ENCODE assay signal across 10 mouse cellular contexts in genomic region chr12:102601847-102602246, GRCm38 (mm10). TPM values are rescaled to one million over a fixed set of nuclear protein-coding genes. Genes with fewer than 3 reads are reported as not detected.
DNase-seq lines count a peak whose midpoint lies in the region; ATAC-seq and TF ChIP-seq lines count a peak whose summit lies in the region.
"Had no signal": no experiment of that assay in that cellular context is flagged by ENCODE, and none has a peak within 500 bp of the region (broad histone marks: within the 10 kb centered on the region; RNA-seq: fewer than 3 reads in every experiment).

No protein-coding gene starts in this region.

- H3K9ac ChIP-seq in forebrain, embryonic 16.5 days (replicated peaks; ENCODE audit: low read depth, low read length), result peak overlapping the region; percentile 20; the same call in 1 of the 2 replicates

- no peak for TF ChIP-seq CTCF in E14TG2a.4 (conservative IDR thresholded peaks at IDR 0.05; ENCODE audit: low read length)
- no peak for TF ChIP-seq CTCF in brain, embryonic 14.5 days (IDR thresholded peaks at IDR 0.05; ENCODE audit: borderline replicate concordance, extremely low read depth, insufficient read depth, insufficient read length)

- H3K4me2 ChIP-seq in forebrain, embryonic 16.5 days (ENCODE audit: low read length), result no peak overlapping the region

- no peak for TF ChIP-seq POLR2A in brain, embryonic 14.5 days (IDR thresholded peaks at IDR 0.05; ENCODE audit: borderline replicate concordance, extremely low read depth, insufficient read depth, insufficient read length, poor library complexity, severe bottlenecking)

- peak overlapping the region; percentile 75 for H3K27ac ChIP-seq in forebrain, embryonic 16.5 days (ENCODE audit: low read length)
- H3K27ac ChIP-seq in midbrain, embryonic 10.5 days (replicated peaks), result peak overlapping the region; percentile 60

- ATAC-seq in forebrain, embryonic 16.5 days, result peak; percentile 80

- peaks cover 72% of the 10 kb centered on the region for H3K4me1 ChIP-seq in E14TG2a.4 (replicated peaks; ENCODE audit: low read depth, low read length)
- peaks cover 22% of the 10 kb centered on the region for H3K4me1 ChIP-seq in forebrain, embryonic 16.5 days (replicated peaks; ENCODE audit: control insufficient read depth, insufficient read depth, low read length)
- peaks cover 32% of the 10 kb centered on the region for H3K4me1 ChIP-seq in midbrain, embryonic 10.5 days

- peak; percentile 79 for DNase-seq in brain, embryonic 14.5 days (ENCODE audit: low read depth)
- no peak for DNase-seq in midbrain, embryonic 10.5 days (ENCODE audit: low spot score)
- DNase-seq in urinary bladder, postnatal 25 days (ENCODE audit: low spot score), result no peak
- DNase-seq in thymus, postnatal 14 days, result no peak
- no peak for DNase-seq in B cell, adult 2 months
- DNase-seq: heart, postnatal 36 days; kidney, postnatal 14 days; lung, adult 2 months had no signal

- peak overlapping the region; percentile 20; the same call in 1 of the 2 replicates for H3K4me3 ChIP-seq in E14TG2a.4 (replicated peaks; ENCODE audit: low read length)
- no peak overlapping the region for H3K4me3 ChIP-seq in forebrain, embryonic 16.5 days (replicated peaks; ENCODE audit: low read length)
- no peak overlapping the region for H3K4me3 ChIP-seq in midbrain, embryonic 10.5 days

- H3K36me3 ChIP-seq in E14TG2a.4 (ENCODE audit: insufficient read depth, low read length), result peaks cover 85% of the 10 kb centered on the region
- H3K36me3 ChIP-seq in forebrain, embryonic 16.5 days (ENCODE audit: control insufficient read depth, insufficient read depth), result no peaks in the 10 kb centered on the region
- H3K36me3 ChIP-seq in midbrain, embryonic 10.5 days, result peaks cover 14% of the 10 kb centered on the region; the same call in 1 of the 2 replicates

- peaks cover 6% of the 10 kb centered on the region for H3K9me3 ChIP-seq in E14TG2a.4 (ENCODE audit: low read length)
- H3K9me3 ChIP-seq in forebrain, embryonic 16.5 days (ENCODE audit: control insufficient read depth, low read length), result no peaks in the 10 kb centered on the region; the same call in 1 of the 2 replicates
- H3K9me3 ChIP-seq in midbrain, embryonic 10.5 days (replicated peaks), result peaks cover 9% of the 10 kb centered on the region; the same call in 1 of the 2 replicates

- H3K27me3 ChIP-seq in E14TG2a.4 (ENCODE audit: insufficient read depth, low read length), result no peaks in the 10 kb centered on the region
- no peaks in the 10 kb centered on the region for H3K27me3 ChIP-seq in forebrain, embryonic 16.5 days (replicated peaks; ENCODE audit: control insufficient read depth, insufficient read depth, low read length)
- no peaks in the 10 kb centered on the region for H3K27me3 ChIP-seq in midbrain, embryonic 10.5 days (ENCODE audit: low read depth, poor library complexity, severe bottlenecking)

- WGBS in forebrain, embryonic 16.5 days, result 5% methylated on average over 8 of the region's 8 CpGs
- WGBS in midbrain, embryonic 10.5 days, result 30% methylated on average over 8 of the region's 8 CpGs

RNA-seq across cellular contexts. Expression of gene Chga, which starts 47.1 kb away (rescaled TPM):
- polyA plus RNA-seq in brain, embryonic 14.5 days (2012; rRNA removed), result 56.3 and 74.5 TPM in 2 replicates
- polyA plus RNA-seq in forebrain, embryonic 16.5 days (2015; fragmentation: Nextera tagmentation; extraction: Ambion mirVana), result 97.7 and 118 TPM in 2 replicates
- polyA plus RNA-seq in midbrain, embryonic 10.5 days (2016; fragmentation: Nextera tagmentation; extraction: Ambion mirVana), result 14.5 and 23.7 TPM in 2 replicates
